Mouse (Mus musculus): Measurements from ENCODE around the gene Prmt2.

GRCm38 (mm10) chr10:76257719-76258390 lies 20.2 kb upstream of the Prmt2 start:
- TF ChIP-seq POLR2A (IDR thresholded peaks at IDR 0.05; ENCODE audit: extremely low read depth, insufficient read depth, low read length) (no peak), CTCF (IDR thresholded peaks at IDR 0.05; ENCODE audit: extremely low read depth, insufficient read depth, low read length) (no peak)
